Mouse (Mus musculus) kidney, postnatal 14 days (tissue): ENCODE data around the gene Slc39a13.
"Not testable (repeated sequence)": the region's sequence is repeated elsewhere in the genome, so short reads cannot be mapped to it uniquely, and the experiment has no call there.

ENCODE experiments used
- DNase-seq: peaks from one replicate; pipeline ENCODE4 v3.0.0; 2022; ENCODE audit warnings: mixed read lengths

The Slc39a13 gene

GRCm38 (mm10) chr2:91070076-91070800, at the start of gene Slc39a13:
TSS of gene Slc39a13 (minus strand) at chr2:91070417.
- DNase-seq: peak; percentile 97

GRCm38 (mm10) chr2:91119551-91119950, 49.3 kb upstream of the Slc39a13 start:
- no peak for DNase-seq

- no peak for DNase-seq
Observed at GRCm38 (mm10) chr2:91119061-91119460, 48.8 kb upstream of the Slc39a13 start.

GRCm38 (mm10) chr2:91118647-91119046, 48.4 kb upstream of the Slc39a13 start:
- no peak for DNase-seq

GRCm38 (mm10) chr2:91117585-91118275, 47.5 kb upstream of the Slc39a13 start, which contains the start of gene Mybpc3:
TSS of gene Mybpc3 (plus strand) at chr2:91118144.
- no peak for DNase-seq

GRCm38 (mm10) chr2:91116842-91117241, 46.6 kb upstream of the Slc39a13 start:
- DNase-seq: no peak

- DNase-seq: no peak
Observed at GRCm38 (mm10) chr2:91115578-91115970, 45.4 kb upstream of the Slc39a13 start.

- peak; percentile 97 for DNase-seq
Observed at GRCm38 (mm10) chr2:91114781-91115577, 44.8 kb upstream of the Slc39a13 start.

GRCm38 (mm10) chr2:91113852-91114251, 43.6 kb upstream of the Slc39a13 start:
- DNase-seq: no peak

- DNase-seq: no peak
Observed at GRCm38 (mm10) chr2:91113334-91113733, 43.1 kb upstream of the Slc39a13 start.

- DNase-seq: peak; percentile 50
Observed at GRCm38 (mm10) chr2:91112491-91112890, 42.3 kb upstream of the Slc39a13 start.

GRCm38 (mm10) chr2:91111832-91112231, 41.6 kb upstream of the Slc39a13 start:
- DNase-seq: not testable (repeated sequence)

GRCm38 (mm10) chr2:91110429-91110828, 40.2 kb upstream of the Slc39a13 start:
- no peak for DNase-seq

- no peak for DNase-seq
Observed at GRCm38 (mm10) chr2:91109807-91110385, 39.7 kb upstream of the Slc39a13 start.

GRCm38 (mm10) chr2:91109241-91109640, 39.0 kb upstream of the Slc39a13 start:
- DNase-seq: no peak

- no peak for DNase-seq
Observed at GRCm38 (mm10) chr2:91108156-91108555, 37.9 kb upstream of the Slc39a13 start.

- DNase-seq: peak; percentile 91
Observed at GRCm38 (mm10) chr2:91101124-91101740, 31.0 kb upstream of the Slc39a13 start.

GRCm38 (mm10) chr2:91098156-91098555, 27.9 kb upstream of the Slc39a13 start:
- no peak for DNase-seq

GRCm38 (mm10) chr2:91097015-91097414, 26.8 kb upstream of the Slc39a13 start:
- DNase-seq: no peak

GRCm38 (mm10) chr2:91096524-91096923, 26.3 kb upstream of the Slc39a13 start:
- no peak for DNase-seq

- no peak for DNase-seq
Observed at GRCm38 (mm10) chr2:91090827-91091226, 20.6 kb upstream of the Slc39a13 start.

GRCm38 (mm10) chr2:91090208-91090607, 20.0 kb upstream of the Slc39a13 start:
- no peak for DNase-seq

- DNase-seq: no peak
Observed at GRCm38 (mm10) chr2:91088987-91089386, 18.8 kb upstream of the Slc39a13 start.
